Mouse (Mus musculus) right cerebral cortex, postnatal 10 days (tissue): ENCODE results near the gene Nlrp9a.
"Not testable (repeated sequence)": the region's sequence is repeated elsewhere in the genome, so short reads cannot be mapped to it uniquely, and the experiment has no call there.

Experiments used
- DNase-seq, 2 experiments: peaks; one replicate each; pipeline ENCODE4 v3.0.0; 2021; ENCODE audit warnings: low spot score in 2 of 2

Gene Nlrp9a

DNA sequence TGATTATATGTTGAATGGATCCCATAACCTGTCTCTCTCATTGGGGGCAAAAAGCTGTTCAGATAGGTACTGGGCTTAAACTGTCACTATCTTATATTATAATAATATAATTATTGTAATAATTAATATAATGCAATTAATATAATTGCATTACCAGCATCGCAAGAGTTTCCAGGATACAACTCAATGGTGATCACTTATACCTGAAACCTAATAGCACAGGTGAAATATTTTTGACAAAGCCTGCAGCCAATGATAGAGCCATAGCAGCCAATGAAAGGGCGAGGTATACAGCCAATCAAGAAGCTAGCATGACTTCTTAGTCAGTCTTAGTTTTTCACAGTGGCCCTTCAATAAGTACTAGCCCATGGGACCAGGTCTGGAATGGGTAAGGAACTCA, at the start of gene Nlrp9a:
TSS of gene Nlrp9a (plus strand) at position 301 of the 400 bp plus-strand sequence.
- not testable (repeated sequence) for DNase-seq

DNA sequence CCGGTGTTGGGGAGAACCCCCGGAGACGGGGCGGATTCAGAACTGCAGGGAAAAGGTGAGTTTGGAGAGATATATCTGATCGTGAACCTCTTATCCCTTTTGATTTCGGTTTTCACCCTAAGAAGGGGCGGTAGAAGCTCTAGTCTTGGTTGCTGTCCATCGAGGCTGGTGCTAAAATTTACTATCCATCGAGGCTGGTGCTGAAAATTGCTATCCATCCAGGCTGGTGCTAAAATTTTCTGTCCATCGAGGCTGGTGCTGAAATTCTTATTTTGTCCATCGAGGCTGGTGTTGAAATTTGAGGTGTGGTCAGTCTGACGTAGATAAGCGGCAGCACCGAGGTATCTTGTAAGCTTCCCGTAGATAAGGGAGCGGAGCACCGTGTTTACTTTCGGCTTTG, 45.3 kb upstream of the Nlrp9a start:
- DNase-seq: not testable (repeated sequence)

DNA sequence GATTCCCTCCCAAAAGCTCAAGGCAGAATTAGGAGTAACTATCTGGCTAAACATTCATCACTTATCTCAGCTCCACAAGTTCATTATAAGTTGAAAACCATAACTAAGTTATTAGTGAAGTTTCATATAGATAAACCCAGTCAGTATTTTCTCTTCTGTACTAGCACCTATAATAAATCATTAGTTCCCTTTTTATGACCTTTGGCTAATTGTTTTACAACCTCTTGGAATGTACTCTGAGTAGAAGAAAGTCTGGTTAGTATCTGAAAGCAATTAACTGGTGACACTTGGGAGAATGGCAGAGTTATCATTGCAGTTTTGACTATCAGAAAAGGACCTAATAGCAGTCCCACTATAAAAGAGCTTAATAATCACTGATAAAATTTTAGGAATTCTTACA, 54.3 kb downstream of the Nlrp9a start:
- DNase-seq: no peak

DNA sequence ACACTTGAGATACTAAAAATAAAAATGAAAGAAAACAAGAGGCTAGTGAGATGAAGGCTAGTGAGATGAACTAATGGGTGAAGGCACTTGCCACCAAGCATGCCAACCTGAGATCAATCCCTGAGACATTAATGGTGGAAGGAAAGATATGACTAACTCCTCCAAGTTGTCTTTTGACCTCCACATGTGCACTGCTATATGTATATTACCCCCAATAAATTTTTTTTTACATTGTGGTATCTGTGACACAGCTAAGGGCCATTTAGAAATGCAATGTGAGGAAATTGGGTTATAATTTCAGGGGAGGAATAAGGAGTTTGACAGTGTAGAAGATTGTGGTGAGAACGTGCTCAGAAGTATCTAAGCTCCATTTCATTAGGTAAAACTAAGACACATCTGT, 55.0 kb downstream of the Nlrp9a start:
- no peak for DNase-seq

DNA sequence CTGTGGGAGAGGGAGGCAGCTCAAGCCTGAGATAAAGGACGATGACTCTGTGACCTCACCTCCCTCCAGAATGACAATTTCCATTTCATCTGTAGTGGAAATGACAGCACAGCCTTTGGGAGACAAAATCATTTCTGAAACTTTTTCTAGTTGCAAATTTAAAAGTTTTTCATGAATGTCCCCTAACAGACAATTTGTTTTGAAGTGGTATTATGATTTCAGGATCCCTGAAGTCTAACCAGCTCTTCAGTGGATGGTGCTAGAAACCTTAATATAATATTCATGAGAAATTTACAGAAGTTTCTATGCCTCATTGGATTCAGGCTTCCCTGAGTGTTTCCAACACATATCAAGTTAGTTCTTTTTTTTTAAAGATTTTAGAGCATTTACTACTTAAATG, 83.5 kb downstream of the Nlrp9a start, which contains the start of gene Vmn1r185:
TSS of gene Vmn1r185 (minus strand) at position 101 of the 400 bp plus-strand sequence.
- DNase-seq: not testable (repeated sequence)
